Mouse (Mus musculus): Measurements from ENCODE around the gene Tst. TPM values are rescaled to one million over a fixed set of nuclear protein-coding genes. Genes with fewer than 3 reads are reported as not detected.
A peak's percentile ranks its signal among the peaks of the same experiment; 100 is the strongest.

Gene Tst
- total RNA-seq (2018; cell fraction: chromatin; rRNA removed): 1 to 10 TPM in 13 of 26 experiments, under 1 TPM in 11, not detected in 2; 0.26 to 5.8 (median 1.1) TPM
- total RNA-seq (2018; cell fraction: cytosol; rRNA removed): 10 to 100 TPM in 5 of 26 experiments, 1 to 10 TPM in 21; 2.1 to 12.1 (median 5.5) TPM
- total RNA-seq (2018; cell fraction: nucleus; rRNA removed): 1 to 10 TPM in 23 of 26 experiments, under 1 TPM in 2, not detected in 1; 0.47 to 8.9 (median 2.2) TPM
- polyA plus RNA-seq (2018): 4.4 to 12.5 TPM (median 7.0 TPM) in 3 replicates

DNA sequence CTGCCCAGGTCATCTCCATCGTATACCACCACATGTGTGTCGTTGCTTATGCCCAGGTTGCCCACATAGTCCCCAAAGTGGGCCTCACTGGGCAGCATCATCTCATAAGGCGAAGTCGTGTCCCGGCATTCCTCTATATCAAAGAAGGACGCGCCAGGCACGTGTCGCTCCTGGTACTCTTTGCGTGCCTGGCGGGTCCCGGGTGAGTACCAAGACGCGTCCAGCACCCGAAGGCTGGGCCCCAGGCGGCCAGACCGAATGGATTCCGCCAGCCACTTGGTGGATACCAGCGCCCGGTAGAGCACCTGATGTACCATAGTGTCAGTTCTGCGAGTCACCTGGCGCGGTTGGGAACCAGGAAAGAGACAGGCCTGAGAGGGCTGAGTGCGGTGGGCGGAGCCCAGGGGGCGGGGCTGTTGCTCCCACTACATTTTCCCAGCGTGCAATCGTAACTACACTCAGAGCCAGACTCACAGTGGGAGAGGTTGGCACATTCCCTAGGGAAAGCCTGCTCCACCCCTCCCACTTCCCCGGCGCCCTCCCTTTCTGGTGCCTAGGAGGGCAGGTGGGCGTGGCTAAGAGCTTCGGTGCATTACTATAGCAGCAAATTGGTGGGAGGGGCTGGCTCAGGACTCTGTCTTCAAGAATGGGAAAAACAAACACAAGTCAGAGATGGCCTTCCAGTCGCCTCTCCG lies at the start of gene Tst:
TSS of gene Tst (minus strand) at position 391 of the 695 bp plus-strand sequence.
- Histone ChIP-seq H3K79me2 (ENCODE audit: inconsistent target) (no peaks in the 10 kb centered on the region), H3K36me3 (ENCODE audit: inconsistent target) (no peaks in the 10 kb centered on the region), H3K4me3 (ENCODE audit: inconsistent target) (peak within 1 kb of the TSS; percentile 84), H3K27ac (peak within 1 kb of the TSS; percentile 97)
- WGBS (ENCODE audit: missing documents): 7% methylated on average over 34 of the region's 34 CpGs

GRCm38 (mm10) chr15:78455168-78455567 lies 49.5 kb upstream of the Tst start:
- Histone ChIP-seq H3K4me3 (ENCODE audit: inconsistent target) (no peak overlapping the region), H3K79me2 (ENCODE audit: inconsistent target) (no peaks in the 10 kb centered on the region), H3K36me3 (ENCODE audit: inconsistent target) (no peaks in the 10 kb centered on the region), H3K27ac (no peak overlapping the region)
- 63% methylated on average over 4 of the region's 4 CpGs for WGBS (ENCODE audit: missing documents)

- WGBS (ENCODE audit: missing documents): 97% methylated on average over 3 of the region's 3 CpGs
- no peak overlapping the region for H3K27ac ChIP-seq
- H3K4me3 ChIP-seq (ENCODE audit: inconsistent target): no peak overlapping the region
- no peaks in the 10 kb centered on the region for H3K36me3 ChIP-seq (ENCODE audit: inconsistent target)
- H3K79me2 ChIP-seq (ENCODE audit: inconsistent target): no peaks in the 10 kb centered on the region
Measured at GRCm38 (mm10) chr15:78452929-78453328, 47.2 kb upstream of the Tst start.

DNA sequence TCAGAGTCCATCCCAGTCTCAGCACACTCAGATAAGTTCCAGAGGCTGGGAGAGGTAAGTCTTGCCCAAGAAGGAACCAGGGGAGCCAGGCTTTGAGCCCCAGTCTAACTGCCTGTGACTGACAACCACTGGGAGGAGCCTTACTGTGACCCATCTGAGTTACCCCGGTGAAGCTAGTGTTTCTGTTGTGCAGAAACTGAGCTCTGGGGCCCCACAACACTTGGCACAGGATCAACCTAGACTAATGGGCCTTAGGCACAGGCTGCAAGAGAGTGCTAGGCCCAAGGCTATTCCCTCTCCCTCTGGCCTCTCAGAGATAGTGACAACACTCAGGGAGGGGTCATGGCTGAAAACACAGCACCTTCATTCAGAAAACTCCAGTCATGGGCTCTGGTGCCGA lies 45.5 kb upstream of the Tst start:
- WGBS (ENCODE audit: missing documents): 57% methylated on average over 2 of the region's 2 CpGs
- Histone ChIP-seq H3K36me3 (ENCODE audit: inconsistent target) (no peaks in the 10 kb centered on the region), H3K4me3 (ENCODE audit: inconsistent target) (no peak overlapping the region), H3K79me2 (ENCODE audit: inconsistent target) (no peaks in the 10 kb centered on the region), H3K27ac (no peak overlapping the region)

GRCm38 (mm10) chr15:78450419-78450768 lies 44.7 kb upstream of the Tst start:
- Histone ChIP-seq H3K36me3 (ENCODE audit: inconsistent target) (no peaks in the 10 kb centered on the region), H3K27ac (peak overlapping the region; percentile 48), H3K79me2 (ENCODE audit: inconsistent target) (no peaks in the 10 kb centered on the region), H3K4me3 (ENCODE audit: inconsistent target) (no peak overlapping the region)
- WGBS (ENCODE audit: missing documents): 77% methylated on average over 6 of the region's 6 CpGs

DNA sequence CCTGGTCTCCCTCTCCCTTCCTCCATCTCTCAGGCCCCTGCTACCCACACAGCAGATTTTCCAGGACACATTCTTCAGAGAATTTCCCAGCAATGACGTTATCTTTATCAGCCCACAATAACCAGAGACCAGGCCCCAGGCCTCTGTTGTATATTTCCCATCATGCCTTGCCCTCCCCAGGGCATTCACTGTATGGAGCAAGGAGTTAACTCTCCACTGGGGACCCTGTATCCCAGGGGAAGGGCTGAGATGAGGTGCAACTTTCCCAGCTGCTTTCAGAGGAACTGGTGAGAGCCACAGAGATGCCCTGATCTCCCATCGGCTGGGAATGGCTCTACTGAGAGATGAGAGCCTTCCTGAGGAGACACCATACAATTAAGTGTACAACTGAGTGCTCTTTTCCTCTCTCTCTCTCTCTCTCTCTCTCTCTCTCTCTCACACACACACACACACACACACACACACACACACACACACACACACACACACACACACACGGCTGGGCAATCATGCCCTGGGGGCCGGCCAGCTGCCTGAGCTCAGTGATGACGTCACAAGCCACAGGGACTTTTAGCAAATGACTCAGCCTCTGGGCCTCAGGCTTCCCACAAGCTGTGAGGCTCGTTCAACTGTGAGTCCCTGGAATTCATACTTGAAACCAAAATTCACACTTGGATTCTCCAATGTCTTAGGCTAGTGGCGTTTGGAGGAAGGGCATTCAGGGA lies 44.1 kb upstream of the Tst start:
- Histone ChIP-seq H3K79me2 (ENCODE audit: inconsistent target) (no peaks in the 10 kb centered on the region), H3K36me3 (ENCODE audit: inconsistent target) (no peaks in the 10 kb centered on the region), H3K27ac (peak overlapping the region; percentile 48), H3K4me3 (ENCODE audit: inconsistent target) (no peak overlapping the region)
- 15% methylated on average over 6 of the region's 7 CpGs for WGBS (ENCODE audit: missing documents)

DNA sequence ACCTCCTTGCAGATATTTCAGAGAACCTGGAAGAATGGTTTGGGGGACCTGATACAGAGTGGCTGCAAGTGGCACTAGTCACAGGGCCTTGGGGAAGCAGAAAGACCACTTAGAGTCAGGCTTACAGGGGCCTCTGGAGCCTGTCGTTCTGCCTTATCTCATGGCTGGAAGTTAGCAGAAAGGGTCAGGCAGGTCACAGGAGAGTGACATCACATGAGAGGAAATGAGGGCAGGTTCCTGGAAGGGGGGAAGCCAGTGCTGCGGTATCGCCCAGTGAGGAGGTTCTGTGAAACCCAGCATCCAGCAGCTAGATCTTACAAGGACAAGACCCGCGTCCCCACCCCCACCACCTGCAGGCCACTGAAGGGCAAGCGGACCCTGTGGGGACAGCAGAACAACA lies 43.4 kb upstream of the Tst start:
- Histone ChIP-seq H3K36me3 (ENCODE audit: inconsistent target) (no peaks in the 10 kb centered on the region), H3K79me2 (ENCODE audit: inconsistent target) (no peaks in the 10 kb centered on the region), H3K27ac (peak overlapping the region; percentile 17; the same call in 1 of the 2 replicates), H3K4me3 (ENCODE audit: inconsistent target) (no peak overlapping the region)
- 55% methylated on average over 6 of the region's 6 CpGs for WGBS (ENCODE audit: missing documents)

- peak overlapping the region; percentile 40 for H3K4me3 ChIP-seq (ENCODE audit: inconsistent target)
- peak overlapping the region; percentile 57 for H3K27ac ChIP-seq
- 1% methylated on average over 22 of the region's 22 CpGs for WGBS (ENCODE audit: missing documents)
- no peaks in the 10 kb centered on the region for H3K36me3 ChIP-seq (ENCODE audit: inconsistent target)
- H3K79me2 ChIP-seq (ENCODE audit: inconsistent target): no peaks in the 10 kb centered on the region
Measured at GRCm38 (mm10) chr15:78447746-78448535, 42.2 kb upstream of the Tst start.

DNA sequence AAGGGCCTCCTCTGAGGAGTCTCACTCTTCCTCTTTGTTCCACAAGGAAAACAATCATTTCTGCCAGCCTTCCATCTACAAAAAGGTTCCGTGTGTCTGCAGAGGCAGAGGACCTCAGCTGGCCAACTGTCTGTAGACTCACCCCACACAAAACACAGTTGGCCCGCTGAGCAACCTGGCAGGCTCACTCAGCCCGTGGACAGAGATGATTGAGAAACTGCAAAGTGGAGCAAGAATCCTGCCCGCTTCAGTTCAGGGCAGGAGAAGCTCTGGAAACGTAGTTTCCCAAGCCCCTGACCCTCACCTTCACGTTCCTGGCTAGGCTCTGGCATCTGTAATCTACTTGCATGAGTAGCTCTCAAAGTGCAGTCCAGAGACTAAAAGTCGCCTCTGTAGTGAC lies 41.4 kb upstream of the Tst start:
- Histone ChIP-seq H3K36me3 (ENCODE audit: inconsistent target) (no peaks in the 10 kb centered on the region), H3K4me3 (ENCODE audit: inconsistent target) (no peak overlapping the region), H3K27ac (no peak overlapping the region), H3K79me2 (ENCODE audit: inconsistent target) (no peaks in the 10 kb centered on the region)
- WGBS (ENCODE audit: missing documents): 60% methylated on average over 7 of the region's 7 CpGs

DNA sequence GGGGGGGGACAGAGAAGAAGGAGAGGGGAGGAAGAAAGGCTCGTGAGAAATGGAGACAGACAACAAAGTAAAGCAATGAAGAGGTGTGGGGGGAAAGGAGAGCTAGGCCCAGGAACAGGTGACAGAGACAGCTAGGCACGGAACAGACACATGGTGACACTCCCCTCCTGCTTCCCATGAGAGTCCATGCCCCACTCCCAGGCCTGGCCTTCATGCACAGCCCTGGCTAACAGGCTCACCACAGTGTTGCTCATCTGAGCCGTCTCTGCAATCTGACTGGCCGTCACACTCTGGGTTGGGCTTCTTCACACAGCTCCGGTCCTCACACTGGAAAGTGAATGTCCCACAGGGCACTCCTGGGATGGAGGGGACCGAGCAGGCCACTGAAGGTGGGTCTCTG lies 38.1 kb upstream of the Tst start:
- Histone ChIP-seq H3K79me2 (ENCODE audit: inconsistent target) (no peaks in the 10 kb centered on the region), H3K27ac (no peak overlapping the region), H3K4me3 (ENCODE audit: inconsistent target) (no peak overlapping the region), H3K36me3 (ENCODE audit: inconsistent target) (no peaks in the 10 kb centered on the region)
- WGBS (ENCODE audit: missing documents): 93% methylated on average over 6 of the region's 6 CpGs

DNA sequence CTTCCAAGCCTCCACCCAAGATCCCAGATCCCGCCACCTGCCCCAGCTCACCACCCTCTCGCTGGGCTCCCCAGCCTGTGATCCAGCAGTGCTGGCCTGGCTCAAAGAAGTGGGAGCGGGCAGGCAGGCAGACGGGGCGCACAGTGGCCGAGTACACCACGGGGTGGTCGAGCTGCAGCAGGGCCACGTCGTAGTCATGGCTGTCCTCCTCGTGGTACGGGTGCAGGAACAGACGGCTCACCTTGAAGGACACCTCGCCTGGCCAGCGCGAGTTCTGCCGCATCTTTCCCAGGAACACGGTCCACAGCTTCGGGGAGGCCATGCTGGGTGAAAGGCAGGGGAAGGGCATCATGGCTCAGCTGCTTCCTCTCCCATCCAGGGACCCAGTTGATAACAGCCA lies 36.5 kb upstream of the Tst start:
- H3K36me3 ChIP-seq (ENCODE audit: inconsistent target): no peaks in the 10 kb centered on the region
- WGBS (ENCODE audit: missing documents): 93% methylated on average over 19 of the region's 19 CpGs
- H3K27ac ChIP-seq: no peak overlapping the region
- H3K79me2 ChIP-seq (ENCODE audit: inconsistent target): no peaks in the 10 kb centered on the region
- no peak overlapping the region for H3K4me3 ChIP-seq (ENCODE audit: inconsistent target)

GRCm38 (mm10) chr15:78438973-78439372 lies 33.3 kb upstream of the Tst start:
- WGBS (ENCODE audit: missing documents): 85% methylated on average over 9 of the region's 9 CpGs
- no peaks in the 10 kb centered on the region for H3K79me2 ChIP-seq (ENCODE audit: inconsistent target)
- no peak overlapping the region for H3K27ac ChIP-seq
- H3K4me3 ChIP-seq (ENCODE audit: inconsistent target): no peak overlapping the region
- H3K36me3 ChIP-seq (ENCODE audit: inconsistent target): no peaks in the 10 kb centered on the region

GRCm38 (mm10) chr15:78438505-78438904 lies 32.8 kb upstream of the Tst start:
- Histone ChIP-seq H3K27ac (no peak overlapping the region), H3K36me3 (ENCODE audit: inconsistent target) (no peaks in the 10 kb centered on the region), H3K4me3 (ENCODE audit: inconsistent target) (no peak overlapping the region), H3K79me2 (ENCODE audit: inconsistent target) (no peaks in the 10 kb centered on the region)
- 86% methylated on average over 8 of the region's 8 CpGs for WGBS (ENCODE audit: missing documents)

GRCm38 (mm10) chr15:78438018-78438394 lies 32.3 kb upstream of the Tst start:
- H3K79me2 ChIP-seq (ENCODE audit: inconsistent target): no peaks in the 10 kb centered on the region
- H3K27ac ChIP-seq: no peak overlapping the region
- no peak overlapping the region for H3K4me3 ChIP-seq (ENCODE audit: inconsistent target)
- WGBS (ENCODE audit: missing documents): 70% methylated on average over 4 of the region's 4 CpGs
- H3K36me3 ChIP-seq (ENCODE audit: inconsistent target): no peaks in the 10 kb centered on the region

Data from macrophage (primary cell).